Mouse (Mus musculus): ENCODE measurements around the gene Oaf. TPM values are rescaled to one million over a fixed set of nuclear protein-coding genes. Genes with fewer than 3 reads are reported as not detected.

Oaf gene
- total and polyA plus RNA-seq, 3 experiments, result 57.6 to 137 TPM; not detected in 1

DNA sequence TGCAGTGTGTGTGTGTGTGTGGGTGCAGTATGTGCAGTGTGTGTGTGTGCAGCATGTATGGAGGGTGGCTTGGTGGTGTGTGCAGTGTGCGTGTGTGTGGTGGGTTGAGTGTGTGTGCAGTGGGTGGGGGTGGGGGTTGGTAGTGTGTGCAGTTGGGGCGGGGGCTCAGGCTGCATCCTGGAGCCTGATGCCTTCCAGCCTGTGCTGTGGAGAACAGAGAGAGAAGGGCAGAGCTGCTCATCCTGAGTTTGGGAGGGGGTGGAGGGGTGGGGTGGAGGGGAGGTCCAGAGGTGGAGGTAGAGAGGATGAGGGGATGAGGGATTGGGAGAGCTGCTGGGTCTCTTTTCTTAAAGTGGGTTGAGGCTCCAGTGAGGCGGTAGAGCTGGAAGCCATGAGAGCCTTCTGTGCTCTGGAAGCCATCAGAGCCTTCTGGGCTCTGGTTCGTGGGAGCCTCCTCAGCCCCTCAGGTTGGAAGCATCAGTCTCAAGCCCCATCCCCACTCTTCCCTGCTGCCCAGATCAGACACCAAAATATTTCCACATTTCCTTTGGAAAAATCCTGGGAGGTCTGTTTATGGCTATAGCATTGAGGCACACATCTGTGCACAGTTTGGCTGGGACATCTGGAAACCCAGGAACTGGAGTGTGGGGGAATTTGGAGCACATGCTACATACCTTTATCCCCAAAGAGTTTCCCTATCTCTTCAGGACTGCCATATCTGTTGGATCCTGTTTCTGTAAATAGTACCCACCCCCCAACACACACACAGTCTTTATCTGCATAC is 21.6 kb upstream of the Oaf start:
- TF ChIP-seq MAZ (IDR thresholded peaks at IDR 0.05; ENCODE audit: low read depth, low read length), result no peak
- TF ChIP-seq ZMIZ1 (IDR thresholded peaks at IDR 0.05; ENCODE audit: low read depth, low read length), result no peak
- no peak for TF ChIP-seq MYB (IDR thresholded peaks at IDR 0.05; ENCODE audit: low read depth, low read length)
- no peak for TF ChIP-seq MAX (IDR thresholded peaks at IDR 0.05; ENCODE audit: low read length)
- TF ChIP-seq CTCF (IDR thresholded peaks at IDR 0.05 in 2 of 3, conservative IDR thresholded peaks at IDR 0.05 in 1 of 3; ENCODE audit: control insufficient read depth in 1 of 3, insufficient read depth in 1 of 3, low read depth in 2 of 3, low read length in 3 of 3, poor library complexity in 1 of 3, severe bottlenecking in 1 of 3), result no peak
- TF ChIP-seq MAFK (IDR thresholded peaks at IDR 0.05; ENCODE audit: borderline replicate concordance, low read depth, low read length), result no peak
- no peak for TF ChIP-seq E2F4 (IDR thresholded peaks at IDR 0.05; ENCODE audit: borderline replicate concordance, low read depth, low read length)
- TF ChIP-seq RAD21 (IDR thresholded peaks at IDR 0.05; ENCODE audit: low read depth, low read length), result no peak
- no peak for TF ChIP-seq GATA1 (IDR thresholded peaks at IDR 0.05; ENCODE audit: low read depth, low read length)
- no peak for TF ChIP-seq SMC3 (IDR thresholded peaks at IDR 0.05; ENCODE audit: low read depth, low read length)
- no peak for TF ChIP-seq POLR2AphosphoS2 (IDR thresholded peaks at IDR 0.05; ENCODE audit: low read length)
- TF ChIP-seq BHLHE40 (IDR thresholded peaks at IDR 0.05; ENCODE audit: borderline replicate concordance, low read depth, low read length), result no peak
- no peak for TF ChIP-seq CHD2 (IDR thresholded peaks at IDR 0.05; ENCODE audit: low read length)
- TF ChIP-seq GABPA (IDR thresholded peaks at IDR 0.05; ENCODE audit: low read depth, low read length), result no peak
- H3K9ac ChIP-seq (ENCODE audit: control insufficient read depth, low read depth, low read length, poor library complexity, severe bottlenecking), result no peak overlapping the region
- H3K27me3 ChIP-seq (ENCODE audit: control insufficient read depth in 1 of 2, insufficient read depth in 2 of 2, low read length in 2 of 2), result no peaks in the 10 kb centered on the region
- H3K79me2 ChIP-seq (ENCODE audit: control insufficient read depth, insufficient read depth, low read length, poor library complexity), result no peaks in the 10 kb centered on the region
- DNase-seq (ENCODE audit: low read depth, low spot score), result no peak
- H3K4me1 ChIP-seq (ENCODE audit: control insufficient read depth in 1 of 2, insufficient read depth in 2 of 2, low read length in 2 of 2), result no peaks in the 10 kb centered on the region
- no peaks in the 10 kb centered on the region for H3K36me3 ChIP-seq (ENCODE audit: control insufficient read depth in 1 of 2, insufficient read depth in 2 of 2, low read length in 2 of 2)
- H3K9me3 ChIP-seq (replicated peaks; ENCODE audit: insufficient read depth, low read length), result no peaks in the 10 kb centered on the region
- no peak overlapping the region for H3K27ac ChIP-seq (ENCODE audit: control insufficient read depth, low read depth, low read length)
- no peak overlapping the region for H3K4me3 ChIP-seq (ENCODE audit: control insufficient read depth in 1 of 2, insufficient read depth in 1 of 2, low read depth in 2 of 2, low read length in 2 of 2)

DNA sequence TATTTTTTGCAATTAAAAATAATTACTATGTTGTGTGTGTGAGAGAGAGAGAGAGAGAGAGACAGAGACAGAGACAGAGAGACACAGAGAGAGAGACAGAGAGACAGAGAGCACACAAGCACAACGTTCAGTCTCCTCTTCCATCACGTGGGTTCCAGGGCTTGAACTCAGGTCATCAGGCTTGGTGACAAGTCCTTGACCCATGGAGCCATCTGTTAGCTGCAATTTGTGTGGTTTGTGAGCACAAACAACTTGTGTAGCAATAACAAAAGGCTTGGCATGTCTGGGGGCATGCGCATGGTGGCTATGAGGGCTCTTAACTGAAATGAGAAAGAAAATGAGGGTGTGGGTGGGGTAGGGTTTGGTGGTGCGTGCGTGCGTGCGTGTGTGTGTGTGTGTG is 20.9 kb upstream of the Oaf start:
- no peak overlapping the region for H3K27ac ChIP-seq (ENCODE audit: control insufficient read depth, low read depth, low read length)
- no peaks in the 10 kb centered on the region for H3K4me1 ChIP-seq (ENCODE audit: control insufficient read depth in 1 of 2, insufficient read depth in 2 of 2, low read length in 2 of 2)
- DNase-seq (ENCODE audit: low read depth, low spot score), result no peak

More for the DNA sequence above, 20.9 kb upstream of the Oaf start:
- Histone ChIP-seq H3K79me2 (ENCODE audit: control insufficient read depth, insufficient read depth, low read length, poor library complexity) (no peaks in the 10 kb centered on the region), H3K9me3 (replicated peaks; ENCODE audit: insufficient read depth, low read length) (no peaks in the 10 kb centered on the region), H3K4me3 (ENCODE audit: control insufficient read depth in 1 of 2, insufficient read depth in 1 of 2, low read depth in 2 of 2, low read length in 2 of 2) (no peak overlapping the region), H3K36me3 (ENCODE audit: control insufficient read depth in 1 of 2, insufficient read depth in 2 of 2, low read length in 2 of 2) (no peaks in the 10 kb centered on the region), H3K9ac (ENCODE audit: control insufficient read depth, low read depth, low read length, poor library complexity, severe bottlenecking) (no peak overlapping the region), H3K27me3 (ENCODE audit: control insufficient read depth in 1 of 2, insufficient read depth in 2 of 2, low read length in 2 of 2) (no peaks in the 10 kb centered on the region)
- TF ChIP-seq MYC (IDR thresholded peaks at IDR 0.05; ENCODE audit: low read depth, low read length), result no peak
- no peak for TF ChIP-seq MAZ (IDR thresholded peaks at IDR 0.05; ENCODE audit: low read depth, low read length)
- TF ChIP-seq GATA1 (IDR thresholded peaks at IDR 0.05; ENCODE audit: low read depth, low read length), result no peak
- TF ChIP-seq E2F4 (IDR thresholded peaks at IDR 0.05; ENCODE audit: borderline replicate concordance, low read depth, low read length), result no peak
- no peak for TF ChIP-seq RCOR1 (IDR thresholded peaks at IDR 0.05; ENCODE audit: low read depth, low read length)
- TF ChIP-seq USF2 (IDR thresholded peaks at IDR 0.05; ENCODE audit: borderline replicate concordance in 1 of 2, insufficient read depth in 1 of 2, low read depth in 1 of 2, low read length in 2 of 2), result no peak
- no peak for TF ChIP-seq ZNF384 (IDR thresholded peaks at IDR 0.05; ENCODE audit: low read depth, low read length)
- TF ChIP-seq KAT2A (conservative IDR thresholded peaks at IDR 0.05; ENCODE audit: low read depth, low read length), result no peak
- TF ChIP-seq SMC3 (IDR thresholded peaks at IDR 0.05; ENCODE audit: low read depth, low read length), result no peak
- TF ChIP-seq ZKSCAN1 (IDR thresholded peaks at IDR 0.05; ENCODE audit: low read depth, low read length), result no peak
- TF ChIP-seq MEF2A (IDR thresholded peaks at IDR 0.05; ENCODE audit: extremely low read depth, insufficient replicate concordance, low read depth, low read length, poor library complexity, severe bottlenecking), result no peak
- TF ChIP-seq GABPA (IDR thresholded peaks at IDR 0.05; ENCODE audit: low read depth, low read length), result no peak

Measured in MEL (cell line).